Mouse (Mus musculus) erythroblast, embryonic 14.5 days (primary cell): Measurements from ENCODE around the gene Fam240a.

Experiments used
- GATA1 ChIP-seq: IDR thresholded peaks from 2 replicates; pipeline ENCODE4 v1.6.1; 2012; ENCODE audit warnings: low read length, inconsistent platforms, mixed read lengths
- TAL1 ChIP-seq: IDR thresholded peaks from 3 replicates; pipeline ENCODE4 v1.6.1; 2012; ENCODE audit warnings: low read length, inconsistent platforms, mixed read lengths

GRCm38 (mm10) chr9:110948813-110949310 is 32.2 kb upstream of the Fam240a start:
- TF ChIP-seq TAL1 (no peak), GATA1 (no peak)
